Comparison of ENCODE assay signal across 14 mouse cellular contexts in the genomic region with DNA sequence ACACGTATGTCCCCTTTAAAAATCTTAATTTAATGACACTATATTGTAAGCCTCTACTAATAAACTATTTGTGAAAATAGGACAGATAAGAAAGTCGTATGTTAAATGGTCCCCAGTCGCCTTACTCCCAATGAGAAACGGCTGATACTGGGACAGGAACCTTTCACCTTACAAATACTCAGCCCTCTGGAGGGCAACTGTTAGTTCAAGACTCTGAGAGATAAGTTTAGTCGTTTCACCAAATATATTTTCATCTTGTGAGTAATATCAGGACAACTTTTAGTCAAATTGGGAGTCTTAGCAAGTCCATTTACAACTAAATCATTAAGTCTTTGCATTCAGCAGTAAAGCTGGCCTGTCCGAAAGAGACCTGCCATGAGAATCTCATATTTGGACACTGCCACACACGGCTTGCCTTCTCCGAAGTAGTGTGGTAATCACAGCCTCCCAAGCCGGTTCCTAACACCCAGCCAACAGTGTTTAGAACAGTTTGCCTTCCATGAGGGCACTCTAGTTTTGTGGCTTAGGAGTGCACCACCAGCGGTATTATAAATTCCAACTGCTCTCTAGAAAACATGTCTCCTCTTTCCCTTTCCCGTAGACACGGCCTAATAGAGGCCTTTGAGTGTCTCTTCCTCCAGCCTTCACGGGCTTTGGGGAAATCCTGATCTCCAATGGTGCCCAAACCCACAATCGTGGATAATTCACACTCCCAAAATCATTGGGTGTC. TPM values are rescaled to one million over a fixed set of nuclear protein-coding genes. Genes with fewer than 3 reads are reported as not detected.
"Had no signal": no experiment of that assay in that cellular context is flagged by ENCODE, and none has a peak within 500 bp of the region (broad histone marks: within the 10 kb centered on the region; RNA-seq: fewer than 3 reads in every experiment).

No protein-coding gene starts in this region.

- DNase-seq: kidney, adult 8-10 months; kidney, postnatal 25 days; lung, adult 18-20 months; thymus, adult 18-20 months had no signal

- H3K27ac ChIP-seq: limb, embryonic 13.5 days; liver, embryonic 14.5 days had no signal

- H3K36me3 ChIP-seq: limb, embryonic 13.5 days had no signal

- H3K9ac ChIP-seq: limb, embryonic 13.5 days; liver, embryonic 14.5 days had no signal

- ATAC-seq: intestine, postnatal 0 days had no signal

- H3K9me3 ChIP-seq: limb, embryonic 13.5 days had no signal

RNA-seq across cellular contexts. Expression of a gene that starts 10.7 kb away (rescaled TPM):
- total RNA-seq: liver, adult 2 months; megakaryocyte-erythroid progenitor cell, adult 5-6 weeks; neutrophil, adult 5-6 weeks had no signal
- polyA plus RNA-seq: intestine, postnatal 0 days; kidney, embryonic 16.5 days; limb, embryonic 13.5 days; liver, adult 2 months; lung, embryonic 16.5 days; stomach, embryonic 14.5 days; urinary bladder, adult 2 months had no signal
